In the genomic region with DNA sequence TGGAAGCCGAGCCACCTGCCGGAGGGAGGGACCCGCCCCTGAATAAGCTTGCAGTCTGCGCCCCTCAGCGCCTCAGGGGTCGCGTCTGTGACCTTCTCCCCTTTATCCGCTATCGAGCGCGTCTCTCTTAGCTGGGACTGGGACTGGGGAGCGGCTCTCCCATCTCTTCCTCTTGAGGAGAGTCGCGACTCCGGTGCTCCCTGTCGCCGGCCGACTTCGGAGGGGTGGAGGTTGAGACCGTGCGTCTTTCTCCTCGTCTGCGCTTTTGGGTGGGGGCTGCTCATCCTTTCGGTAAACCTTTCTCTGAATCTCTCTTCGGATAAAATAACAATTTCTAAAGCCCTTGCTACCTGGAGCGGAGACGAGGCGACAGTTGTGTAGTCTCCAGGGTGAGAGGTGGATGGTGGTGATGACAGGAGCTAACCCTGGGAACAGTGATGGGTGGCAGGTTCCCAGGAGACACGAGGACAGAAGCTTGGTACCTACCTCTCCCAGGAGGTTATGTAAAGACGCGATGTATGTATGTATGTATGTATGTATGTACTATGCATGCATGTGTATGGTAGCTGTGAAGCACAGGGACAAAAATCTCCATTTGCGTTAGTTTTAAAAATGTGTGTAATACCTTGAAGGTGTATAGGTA, we compare ENCODE assay signal across 8 mouse cellular contexts. TPM values are rescaled to one million over a fixed set of nuclear protein-coding genes. Genes with fewer than 3 reads are reported as not detected.
DNase-seq lines count a peak whose midpoint lies in the region; ATAC-seq and TF ChIP-seq lines count a peak whose summit lies in the region.

No protein-coding gene starts in this region.

- TF ChIP-seq CTCF in gastrocnemius, adult 2 months (IDR thresholded peaks at IDR 0.05) = no peak
- no peak for TF ChIP-seq CTCF in forebrain, postnatal 0 days (IDR thresholded peaks at IDR 0.05; ENCODE audit: low read depth)

- no peaks in the 10 kb centered on the region for H3K27me3 ChIP-seq in forebrain, postnatal 0 days (ENCODE audit: insufficient read depth, low read length)
- no peaks in the 10 kb centered on the region for H3K27me3 ChIP-seq in limb, embryonic 10.5 days (ENCODE audit: low read depth, poor library complexity, severe bottlenecking)

- H3K36me3 ChIP-seq in forebrain, postnatal 0 days (ENCODE audit: insufficient read depth) = no peaks in the 10 kb centered on the region
- H3K36me3 ChIP-seq in limb, embryonic 10.5 days = no peaks in the 10 kb centered on the region

- peak overlapping the region; percentile 99 for H3K9ac ChIP-seq in forebrain, postnatal 0 days

- no peak for DNase-seq in gastrocnemius, adult 2 months
- no peak for DNase-seq in gastrocnemius, postnatal 14 days
- DNase-seq in thymus, postnatal 14 days = peak; percentile 53
- no peak for DNase-seq in thymus, adult 18-20 months
- no peak for DNase-seq in forebrain, postnatal 0 days
- no peak for DNase-seq in limb, embryonic 10.5 days (ENCODE audit: low spot score)
- DNase-seq in naive thymus-derived CD4-positive, alpha-beta T cell, adult 2 months (ENCODE audit: low read depth) = peak; percentile 53
- no peak for DNase-seq in gastrocnemius, adult 18-20 months (ENCODE audit: low spot score)

- peak overlapping the region; percentile 69 for H3K4me2 ChIP-seq in forebrain, postnatal 0 days (ENCODE audit: low read depth)

- H3K4me1 ChIP-seq in forebrain, postnatal 0 days (ENCODE audit: insufficient read depth) = peaks cover 4% of the 10 kb centered on the region; the same call in 1 of the 2 replicates
- peaks cover 21% of the 10 kb centered on the region for H3K4me1 ChIP-seq in limb, embryonic 10.5 days

- 2% methylated on average over 32 of the region's 32 CpGs for WGBS in forebrain, postnatal 0 days
- 2% methylated on average over 32 of the region's 32 CpGs for WGBS in limb, embryonic 10.5 days

- no peaks in the 10 kb centered on the region for H3K9me3 ChIP-seq in forebrain, postnatal 0 days (ENCODE audit: low read length)
- H3K9me3 ChIP-seq in limb, embryonic 10.5 days (replicated peaks) = no peaks in the 10 kb centered on the region

- ATAC-seq in forebrain, postnatal 0 days = peak; percentile 17

- peak overlapping the region; percentile 85 for H3K4me3 ChIP-seq in gastrocnemius, adult 2 months
- peak overlapping the region; percentile 99 for H3K4me3 ChIP-seq in forebrain, postnatal 0 days (ENCODE audit: low read depth, low read length)
- peak overlapping the region; percentile 95 for H3K4me3 ChIP-seq in limb, embryonic 10.5 days

- intact Hi-C loops in gastrocnemius, adult 2 months (cut with DNase I) = loop anchor here (5.0 kb wide), 1 partner anchor 69 kb away; no protein-coding TSS in a partner anchor
- intact Hi-C loops in gastrocnemius, postnatal 14 days (cut with DNase I; ENCODE audit: low total_unique reads) = no loop called here

- peak overlapping the region; percentile 96 for H3K27ac ChIP-seq in gastrocnemius, adult 2 months
- peak overlapping the region; percentile 97 for H3K27ac ChIP-seq in forebrain, postnatal 0 days (ENCODE audit: low read depth, low read length)
- peak overlapping the region; percentile 95 for H3K27ac ChIP-seq in limb, embryonic 10.5 days

RNA-seq across cellular contexts. Expression of a gene that starts 0.7 kb away (rescaled TPM):
- total RNA-seq in gastrocnemius, adult 2 months (2021) = 10 to 100 TPM; 33.7 to 38.4 TPM
- 10 to 100 TPM; 32.5 to 35.1 TPM for total RNA-seq in gastrocnemius, postnatal 14 days (2021)
- 89.8 and 107 TPM in 2 replicates for total RNA-seq in forebrain, postnatal 0 days (2014; rRNA removed)
- polyA plus RNA-seq in forebrain, postnatal 0 days (2015; fragmentation: Nextera tagmentation; extraction: Ambion mirVana) = 16.4 and 27.3 TPM in 2 replicates
- polyA plus RNA-seq in limb, embryonic 10.5 days (2016; fragmentation: Nextera tagmentation; extraction: Ambion mirVana) = 21.4 and 22.4 TPM in 2 replicates
- total RNA-seq in gastrocnemius, adult 18-20 months (2021) = 10 to 100 TPM; 30.3 to 31.0 TPM

Comparison
In these comparisons a context has a peak if more than half of its experiments do, and no peak if none do; other contexts are left out.
1. DNase-seq: peak in thymus, postnatal 14 days (single experiment) and naive thymus-derived CD4-positive, alpha-beta T cell, adult 2 months (single experiment); none in gastrocnemius, adult 2 months (single experiment), gastrocnemius, postnatal 14 days (single experiment), thymus, adult 18-20 months (0 of 2), forebrain, postnatal 0 days (single experiment), limb, embryonic 10.5 days (single experiment) and gastrocnemius, adult 18-20 months (single experiment).
2. Peak in every context shown above with its lines, with median percentiles within 50 percentile points of each other: H3K27ac ChIP-seq and H3K4me3 ChIP-seq.